Mouse (Mus musculus): ENCODE measurements around the gene Kctd4. TPM values are rescaled to one million over a fixed set of nuclear protein-coding genes. Genes with fewer than 3 reads are reported as not detected.
"Not testable (repeated sequence)": the region's sequence is repeated elsewhere in the genome, so short reads cannot be mapped to it uniquely, and the experiment has no call there.

The Kctd4 gene
- 0.79 and 1.2 TPM in 2 replicates for polyA plus RNA-seq (2014; fragmentation: Nextera tagmentation; extraction: Ambion mirVana)

GRCm38 (mm10) chr14:75954766-75955165 is at the start of gene Kctd4:
Gene Kctd4, plus strand, starts transcription at chr14:75955009.
- no peaks in the 10 kb centered on the region for H3K27me3 ChIP-seq (ENCODE audit: control insufficient read depth, insufficient read depth, low read length)
- H3K9ac ChIP-seq (ENCODE audit: low read length): no peak within 1 kb of the TSS
- ATAC-seq (replicated peaks; ENCODE audit: low FRiP score) (no peak), DNase-seq (ENCODE audit: low spot score) (no peak)
- WGBS: 92% methylated on average over 7 of the region's 7 CpGs
- H3K36me3 ChIP-seq (ENCODE audit: control insufficient read depth, insufficient read depth, low read length): no peaks in the 10 kb centered on the region
- no peaks in the 10 kb centered on the region for H3K9me3 ChIP-seq (ENCODE audit: control insufficient read depth, low read length)
- H3K4me3 ChIP-seq (ENCODE audit: low read depth, low read length): no peak within 1 kb of the TSS
- H3K27ac ChIP-seq (ENCODE audit: low read depth, low read length): no peak within 1 kb of the TSS
- no peaks in the 10 kb centered on the region for H3K4me1 ChIP-seq (replicated peaks; ENCODE audit: control insufficient read depth, insufficient read depth, low read length)
- H3K4me2 ChIP-seq (ENCODE audit: low read depth, low read length, severe bottlenecking): no peak within 1 kb of the TSS

GRCm38 (mm10) chr14:75906931-75907330 is 47.9 kb upstream of the Kctd4 start:
- no peak for DNase-seq (ENCODE audit: low spot score)
- WGBS: 88% methylated on average over 8 of the region's 8 CpGs
- no peak overlapping the region for H3K4me2 ChIP-seq (ENCODE audit: low read depth, low read length, severe bottlenecking)
- no peak overlapping the region for H3K27ac ChIP-seq (ENCODE audit: low read depth, low read length)
- H3K9ac ChIP-seq (ENCODE audit: low read length): no peak overlapping the region
- no peaks in the 10 kb centered on the region for H3K9me3 ChIP-seq (ENCODE audit: control insufficient read depth, low read length)
- no peaks in the 10 kb centered on the region for H3K27me3 ChIP-seq (ENCODE audit: control insufficient read depth, insufficient read depth, low read length)
- H3K36me3 ChIP-seq (ENCODE audit: control insufficient read depth, insufficient read depth, low read length): peaks cover 5% of the 10 kb centered on the region; the same call in 1 of the 2 replicates
- no peak for ATAC-seq (replicated peaks; ENCODE audit: low FRiP score)
- H3K4me3 ChIP-seq (ENCODE audit: low read depth, low read length): no peak overlapping the region
- H3K4me1 ChIP-seq (replicated peaks; ENCODE audit: control insufficient read depth, insufficient read depth, low read length): no peaks in the 10 kb centered on the region

GRCm38 (mm10) chr14:75911968-75912367 is 42.8 kb upstream of the Kctd4 start:
- ATAC-seq (replicated peaks; ENCODE audit: low FRiP score): no peak
- Histone ChIP-seq H3K4me3 (ENCODE audit: low read depth, low read length) (no peak overlapping the region), H3K4me1 (replicated peaks; ENCODE audit: control insufficient read depth, insufficient read depth, low read length) (no peaks in the 10 kb centered on the region), H3K27ac (ENCODE audit: low read depth, low read length) (no peak overlapping the region), H3K36me3 (ENCODE audit: control insufficient read depth, insufficient read depth, low read length) (no peaks in the 10 kb centered on the region), H3K9ac (ENCODE audit: low read length) (no peak overlapping the region), H3K4me2 (ENCODE audit: low read depth, low read length, severe bottlenecking) (no peak overlapping the region), H3K9me3 (ENCODE audit: control insufficient read depth, low read length) (no peaks in the 10 kb centered on the region), H3K27me3 (ENCODE audit: control insufficient read depth, insufficient read depth, low read length) (no peaks in the 10 kb centered on the region)
- WGBS: 76% methylated on average over 6 of the region's 6 CpGs
- DNase-seq (ENCODE audit: low spot score): no peak

- Histone ChIP-seq H3K4me1 (replicated peaks; ENCODE audit: control insufficient read depth, insufficient read depth, low read length) (no peaks in the 10 kb centered on the region), H3K9me3 (ENCODE audit: control insufficient read depth, low read length) (no peaks in the 10 kb centered on the region), H3K9ac (ENCODE audit: low read length) (no peak overlapping the region), H3K27ac (ENCODE audit: low read depth, low read length) (no peak overlapping the region), H3K4me3 (ENCODE audit: low read depth, low read length) (no peak overlapping the region), H3K36me3 (ENCODE audit: control insufficient read depth, insufficient read depth, low read length) (no peaks in the 10 kb centered on the region), H3K4me2 (ENCODE audit: low read depth, low read length, severe bottlenecking) (no peak overlapping the region), H3K27me3 (ENCODE audit: control insufficient read depth, insufficient read depth, low read length) (no peaks in the 10 kb centered on the region)
- no peak for DNase-seq (ENCODE audit: low spot score)
- WGBS: 96% methylated on average over 2 of the region's 2 CpGs
- no peak for ATAC-seq (replicated peaks; ENCODE audit: low FRiP score)
These were observed 42.1 kb upstream of the Kctd4 start for GRCm38 (mm10) chr14:75912665-75913064.

- ATAC-seq (replicated peaks; ENCODE audit: low FRiP score): no peak
- 94% methylated on average over 1 of the region's 1 CpGs for WGBS
- H3K36me3 ChIP-seq (ENCODE audit: control insufficient read depth, insufficient read depth, low read length): no peaks in the 10 kb centered on the region
- no peaks in the 10 kb centered on the region for H3K9me3 ChIP-seq (ENCODE audit: control insufficient read depth, low read length)
- no peak overlapping the region for H3K4me3 ChIP-seq (ENCODE audit: low read depth, low read length)
- no peak overlapping the region for H3K9ac ChIP-seq (ENCODE audit: low read length)
- H3K4me2 ChIP-seq (ENCODE audit: low read depth, low read length, severe bottlenecking): no peak overlapping the region
- no peaks in the 10 kb centered on the region for H3K27me3 ChIP-seq (ENCODE audit: control insufficient read depth, insufficient read depth, low read length)
- 0 out of 2 replicates have a peak, but pooled peaks cover 2% of the 10 kb centered on the region for H3K4me1 ChIP-seq (replicated peaks; ENCODE audit: control insufficient read depth, insufficient read depth, low read length)
- no peak overlapping the region for H3K27ac ChIP-seq (ENCODE audit: low read depth, low read length)
- DNase-seq (ENCODE audit: low spot score): no peak
These were observed 31.3 kb upstream of the Kctd4 start for GRCm38 (mm10) chr14:75923314-75924052.

GRCm38 (mm10) chr14:75929713-75930112 is 25.1 kb upstream of the Kctd4 start:
- H3K36me3 ChIP-seq (ENCODE audit: control insufficient read depth, insufficient read depth, low read length); H3K4me3 ChIP-seq (ENCODE audit: low read depth, low read length); DNase-seq (ENCODE audit: low spot score); H3K27ac ChIP-seq (ENCODE audit: low read depth, low read length); H3K27me3 ChIP-seq (ENCODE audit: control insufficient read depth, insufficient read depth, low read length); H3K4me1 ChIP-seq (replicated peaks; ENCODE audit: control insufficient read depth, insufficient read depth, low read length); ATAC-seq (replicated peaks; ENCODE audit: low FRiP score); H3K9me3 ChIP-seq (ENCODE audit: control insufficient read depth, low read length); H3K9ac ChIP-seq (ENCODE audit: low read length); H3K4me2 ChIP-seq (ENCODE audit: low read depth, low read length, severe bottlenecking): not testable (repeated sequence)
- WGBS: 94% methylated on average over 8 of the region's 8 CpGs

- Histone ChIP-seq H3K27me3 (ENCODE audit: control insufficient read depth, insufficient read depth, low read length) (no peaks in the 10 kb centered on the region), H3K9me3 (ENCODE audit: control insufficient read depth, low read length) (no peaks in the 10 kb centered on the region), H3K4me2 (ENCODE audit: low read depth, low read length, severe bottlenecking) (no peak overlapping the region), H3K36me3 (ENCODE audit: control insufficient read depth, insufficient read depth, low read length) (no peaks in the 10 kb centered on the region), H3K4me1 (replicated peaks; ENCODE audit: control insufficient read depth, insufficient read depth, low read length) (no peaks in the 10 kb centered on the region), H3K27ac (ENCODE audit: low read depth, low read length) (no peak overlapping the region), H3K4me3 (ENCODE audit: low read depth, low read length) (no peak overlapping the region), H3K9ac (ENCODE audit: low read length) (no peak overlapping the region)
- DNase-seq (ENCODE audit: low spot score) (no peak), ATAC-seq (replicated peaks; ENCODE audit: low FRiP score) (no peak)
- WGBS: 97% methylated on average over 23 of the region's 23 CpGs
These were observed 23.5 kb upstream of the Kctd4 start for GRCm38 (mm10) chr14:75931266-75931665.

GRCm38 (mm10) chr14:75934359-75934758 is 20.4 kb upstream of the Kctd4 start:
- Histone ChIP-seq H3K9me3 (ENCODE audit: control insufficient read depth, low read length) (no peaks in the 10 kb centered on the region), H3K4me2 (ENCODE audit: low read depth, low read length, severe bottlenecking) (no peak overlapping the region), H3K27me3 (ENCODE audit: control insufficient read depth, insufficient read depth, low read length) (no peaks in the 10 kb centered on the region), H3K27ac (ENCODE audit: low read depth, low read length) (no peak overlapping the region), H3K4me1 (replicated peaks; ENCODE audit: control insufficient read depth, insufficient read depth, low read length) (no peaks in the 10 kb centered on the region), H3K9ac (ENCODE audit: low read length) (no peak overlapping the region), H3K4me3 (ENCODE audit: low read depth, low read length) (no peak overlapping the region), H3K36me3 (ENCODE audit: control insufficient read depth, insufficient read depth, low read length) (no peaks in the 10 kb centered on the region)
- no peak for DNase-seq (ENCODE audit: low spot score)
- WGBS: 91% methylated on average over 2 of the region's 2 CpGs
- no peak for ATAC-seq (replicated peaks; ENCODE audit: low FRiP score)

GRCm38 (mm10) chr14:75937714-75938113 is 17.1 kb upstream of the Kctd4 start:
- Histone ChIP-seq H3K4me1 (replicated peaks; ENCODE audit: control insufficient read depth, insufficient read depth, low read length) (no peaks in the 10 kb centered on the region), H3K4me2 (ENCODE audit: low read depth, low read length, severe bottlenecking) (no peak overlapping the region), H3K36me3 (ENCODE audit: control insufficient read depth, insufficient read depth, low read length) (no peaks in the 10 kb centered on the region), H3K27me3 (ENCODE audit: control insufficient read depth, insufficient read depth, low read length) (no peaks in the 10 kb centered on the region), H3K4me3 (ENCODE audit: low read depth, low read length) (no peak overlapping the region), H3K9ac (ENCODE audit: low read length) (no peak overlapping the region), H3K9me3 (ENCODE audit: control insufficient read depth, low read length) (no peaks in the 10 kb centered on the region), H3K27ac (ENCODE audit: low read depth, low read length) (no peak overlapping the region)
- DNase-seq (ENCODE audit: low spot score): no peak
- no peak for ATAC-seq (replicated peaks; ENCODE audit: low FRiP score)
- WGBS: 96% methylated on average over 1 of the region's 1 CpGs

Data from forebrain, embryonic 11.5 days (tissue).